Mouse (Mus musculus) adrenal gland (tissue): ENCODE measurements around the gene Rpp25.

Experiments used
- intact Hi-C: fragments of 180-260 bp; cut with DNase I; formaldehyde crosslinking; loops from one replicate; pipeline ENCODE4 v1.15.1; 2025

The Rpp25 gene

DNA sequence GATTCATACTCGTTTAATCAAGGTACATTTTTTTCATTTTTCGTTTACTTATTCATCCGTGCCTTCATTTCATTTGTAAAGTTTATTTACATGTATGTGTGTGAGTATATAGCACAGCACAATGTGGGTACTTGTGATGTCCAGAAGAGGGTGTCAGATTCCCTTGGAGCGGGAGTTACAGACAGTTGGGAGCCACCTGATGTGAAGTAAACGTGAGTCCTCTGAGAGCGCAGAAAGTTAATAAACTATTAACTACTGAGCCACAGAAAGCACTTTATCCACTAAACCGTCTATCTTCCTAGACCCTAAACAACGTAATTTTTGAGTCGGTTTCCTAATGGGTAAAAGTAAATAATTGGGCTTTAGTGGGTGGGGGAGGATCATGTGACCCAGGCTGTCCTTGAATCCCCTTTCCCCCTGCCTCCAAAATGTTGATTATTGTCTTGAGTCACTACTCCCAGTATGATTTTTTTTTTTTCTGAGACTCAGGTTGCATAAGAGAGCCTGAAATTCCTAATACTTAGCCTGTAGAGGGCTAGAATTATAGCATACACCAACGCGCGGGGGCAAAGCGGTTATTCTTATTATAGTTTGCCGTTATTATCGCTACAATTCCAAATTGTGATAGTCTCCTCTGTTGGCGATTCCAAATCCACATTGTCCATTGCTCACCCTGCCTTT, 16.7 kb downstream of the Rpp25 start:
- intact Hi-C loops = loop anchor here (5.0 kb wide), 1 partner anchor 137 kb away; no protein-coding TSS in a partner anchor

DNA sequence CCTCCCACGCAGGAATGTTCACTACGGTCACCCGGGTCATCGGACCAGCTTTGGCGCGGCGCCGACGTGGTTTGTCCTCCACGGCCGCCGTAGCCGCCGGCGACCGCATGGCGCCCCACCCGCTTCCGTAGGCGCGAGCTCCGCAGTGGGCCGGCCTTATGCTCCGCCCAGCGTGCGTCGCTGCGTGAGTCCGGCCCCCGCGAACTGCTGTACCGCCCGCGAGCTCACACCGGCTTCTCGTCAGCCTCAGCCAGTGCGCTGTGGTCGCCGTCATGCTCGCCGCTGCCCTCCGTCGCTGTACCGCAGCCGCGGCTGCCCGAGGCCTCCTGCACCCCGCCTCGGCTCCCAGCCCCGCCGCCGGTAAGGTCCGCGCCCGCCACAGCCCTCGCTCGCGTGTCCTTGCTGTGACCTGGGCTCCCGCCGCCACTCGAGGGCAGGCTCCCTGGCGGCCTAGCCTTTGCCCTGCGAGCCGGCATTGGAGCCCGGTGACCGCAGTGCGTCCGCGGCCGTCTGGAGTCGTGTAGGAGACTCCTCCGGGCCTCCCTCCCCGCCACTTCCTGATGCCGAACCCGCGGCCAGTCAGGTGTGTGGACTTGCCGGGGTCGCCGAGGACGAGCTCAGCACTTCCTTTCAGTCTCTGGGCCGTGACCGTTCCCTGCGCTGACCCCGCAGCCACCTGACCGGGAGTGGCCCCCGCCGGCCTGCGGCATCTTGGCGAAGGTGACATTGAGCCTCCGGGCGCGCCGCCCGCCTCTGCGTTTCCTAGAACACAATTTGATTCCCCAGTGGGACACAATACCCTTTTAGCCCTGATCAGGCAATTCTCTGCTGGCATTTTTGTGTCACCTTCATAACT, 17.5 kb downstream of the Rpp25 start, which contains the start of gene Cox5a:
Gene Cox5a, plus strand, starts transcription at position 219 of the 856 bp plus-strand sequence.
- intact Hi-C loops = loop anchor here (5.0 kb wide), 1 partner anchor 136 kb away; no protein-coding TSS in a partner anchor

DNA sequence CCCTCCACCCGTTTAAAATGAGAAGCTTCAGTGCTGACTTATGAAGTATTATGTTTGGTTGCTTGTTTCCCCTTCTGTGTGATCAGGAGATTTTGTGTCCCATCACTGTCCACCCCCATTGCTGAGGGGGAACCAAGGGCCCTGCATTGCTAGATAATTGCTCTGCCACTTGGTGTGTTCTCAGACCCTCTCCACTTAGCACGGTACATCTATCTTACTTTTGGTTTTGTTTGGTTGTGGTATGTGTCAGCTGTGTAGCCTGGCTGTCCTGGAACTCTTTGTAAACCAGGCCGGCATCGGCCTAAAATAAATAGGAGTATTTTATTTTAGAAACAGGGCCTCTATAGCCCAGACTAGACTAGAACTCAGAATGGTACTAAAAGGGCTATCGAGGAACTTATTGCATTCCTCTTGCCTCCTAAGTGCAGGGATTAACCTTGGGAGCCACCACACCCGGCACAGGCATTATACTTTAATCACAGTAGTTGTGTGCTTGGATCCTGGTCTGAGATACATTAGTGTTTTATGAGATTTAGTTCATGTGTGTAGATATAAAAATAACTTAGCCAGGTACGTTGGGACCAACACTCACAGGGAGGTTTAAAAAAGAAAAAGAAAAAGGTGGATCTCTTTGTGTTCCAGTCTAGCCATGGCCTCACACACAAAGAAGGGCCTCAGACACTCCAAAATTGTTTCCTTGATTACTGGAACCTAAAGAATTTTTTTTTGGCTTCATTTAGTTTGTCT, 18.5 kb downstream of the Rpp25 start:
- intact Hi-C loops = loop anchor here (5.0 kb wide), 1 partner anchor 135 kb away; no protein-coding TSS in a partner anchor

DNA sequence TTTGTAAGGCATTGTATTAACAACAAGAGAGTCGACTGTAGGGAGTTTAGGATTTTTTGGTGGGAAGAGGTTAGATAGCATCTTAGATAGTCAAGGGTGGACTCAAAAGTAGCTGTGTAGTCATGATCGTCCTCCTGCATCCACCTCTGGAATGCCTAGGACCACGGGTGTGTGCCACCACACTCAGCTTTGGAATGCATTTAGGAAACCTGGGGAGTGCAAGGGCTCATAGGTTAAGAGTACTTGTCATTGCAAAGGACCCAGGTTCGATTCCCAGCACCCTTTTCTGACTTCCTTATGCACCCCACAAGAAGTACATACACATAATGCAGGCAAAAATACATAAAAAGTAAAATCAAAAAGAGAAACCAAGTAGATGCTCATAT, 19.0 kb downstream of the Rpp25 start:
- intact Hi-C loops = loop anchor here (5.0 kb wide), 1 partner anchor 134 kb away; no protein-coding TSS in a partner anchor

DNA sequence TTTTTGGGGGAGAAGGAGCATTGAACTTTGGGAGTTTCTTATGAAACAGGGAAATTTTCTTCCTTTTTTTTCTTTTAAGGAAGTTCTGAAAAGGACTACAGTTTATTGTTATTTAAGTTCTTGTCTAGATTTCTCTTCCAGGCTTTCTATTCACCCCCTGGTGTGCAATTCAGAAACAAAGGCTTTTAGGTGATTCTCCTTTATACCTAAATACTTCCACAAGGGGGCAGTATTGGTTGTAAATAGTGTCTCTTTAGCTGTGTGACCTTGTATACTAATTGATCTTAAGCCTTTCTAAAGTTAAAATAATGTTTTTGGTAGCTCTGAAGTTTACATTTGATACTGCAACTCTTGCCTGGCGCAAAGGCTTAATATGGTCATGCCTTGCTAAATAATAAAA, 19.9 kb downstream of the Rpp25 start:
- intact Hi-C loops = loop anchor here (5.0 kb wide), 1 partner anchor 134 kb away; no protein-coding TSS in a partner anchor

DNA sequence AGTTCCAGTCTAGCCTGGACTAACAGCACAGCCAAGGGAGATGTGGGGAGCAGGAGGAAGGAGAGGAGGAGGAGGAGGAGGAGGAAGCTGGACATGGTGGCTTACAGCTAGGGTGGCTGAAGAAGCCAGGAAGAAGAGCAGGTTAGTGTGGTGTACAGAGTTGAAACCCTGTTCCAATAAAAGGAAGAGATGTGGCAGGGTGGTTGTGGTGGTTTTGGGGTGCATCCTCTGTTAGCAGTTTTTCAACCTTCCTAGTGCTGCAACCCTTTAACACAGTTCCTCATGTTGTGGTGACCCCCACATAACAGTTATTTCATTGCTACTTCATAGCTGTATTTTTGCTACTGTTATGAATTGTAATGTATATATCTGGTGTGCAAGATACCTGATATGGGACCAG, 20.6 kb downstream of the Rpp25 start:
- intact Hi-C loops = loop anchor here (5.0 kb wide), 1 partner anchor 133 kb away; no protein-coding TSS in a partner anchor

DNA sequence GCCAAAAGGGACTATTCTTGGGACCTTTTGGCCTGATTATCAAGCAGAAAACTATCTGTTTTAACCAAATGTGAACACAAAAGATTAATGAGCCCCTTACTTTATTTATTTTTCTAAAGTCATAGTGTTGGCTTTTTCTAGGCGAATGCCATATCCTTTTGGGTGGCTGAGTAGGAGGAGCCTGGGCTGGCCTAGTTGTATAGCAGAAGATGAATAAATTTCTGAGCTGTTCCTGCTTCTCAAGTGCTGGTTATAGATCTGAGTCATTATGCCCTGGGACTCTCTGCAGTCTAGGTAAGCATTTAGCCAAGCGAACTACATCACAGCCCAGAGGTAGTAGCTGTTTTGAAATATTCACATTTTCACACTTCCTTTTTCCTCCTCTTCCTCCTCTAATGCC, 21.7 kb downstream of the Rpp25 start:
- intact Hi-C loops = no loop called here

DNA sequence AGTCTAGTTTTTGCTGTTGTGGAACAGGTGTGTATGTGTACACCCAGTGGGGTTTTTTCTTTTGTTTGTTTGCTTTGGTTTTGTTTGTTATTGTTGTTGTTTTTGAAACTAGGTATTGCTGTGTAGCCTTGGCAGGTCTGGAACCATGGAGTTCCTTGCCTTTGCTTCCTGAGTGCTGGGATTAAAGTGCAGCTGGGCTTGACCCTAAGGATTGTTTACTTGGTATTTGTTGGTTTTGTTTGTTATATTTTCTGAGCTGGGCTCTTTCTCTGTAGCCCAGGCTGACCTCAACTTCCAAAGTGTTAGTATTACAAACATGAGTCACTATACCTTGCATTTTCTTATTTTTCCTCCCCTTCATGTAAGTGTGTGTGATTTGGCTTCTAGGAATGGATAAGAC, 22.6 kb downstream of the Rpp25 start:
- intact Hi-C loops = no loop called here

DNA sequence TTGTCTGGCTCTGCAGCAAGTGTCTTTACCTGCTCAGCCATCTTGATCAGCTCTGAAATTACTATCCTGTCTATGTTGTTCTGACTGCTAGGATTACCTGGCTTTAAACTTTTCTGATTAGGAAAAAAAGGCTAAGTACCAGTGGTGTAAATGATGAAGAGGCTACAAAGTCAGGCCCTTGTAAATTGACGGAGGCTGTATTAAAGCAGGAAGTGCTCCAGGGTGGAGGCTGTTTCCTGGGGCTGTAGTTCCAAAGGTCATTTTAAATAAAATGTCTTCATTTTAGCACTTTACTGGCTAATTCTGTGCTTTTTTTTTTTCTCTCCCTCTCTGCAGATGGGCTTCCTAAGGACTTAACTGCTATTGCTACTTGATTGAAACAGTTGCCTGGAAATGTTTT, 28.1 kb downstream of the Rpp25 start:
- intact Hi-C loops = no loop called here

DNA sequence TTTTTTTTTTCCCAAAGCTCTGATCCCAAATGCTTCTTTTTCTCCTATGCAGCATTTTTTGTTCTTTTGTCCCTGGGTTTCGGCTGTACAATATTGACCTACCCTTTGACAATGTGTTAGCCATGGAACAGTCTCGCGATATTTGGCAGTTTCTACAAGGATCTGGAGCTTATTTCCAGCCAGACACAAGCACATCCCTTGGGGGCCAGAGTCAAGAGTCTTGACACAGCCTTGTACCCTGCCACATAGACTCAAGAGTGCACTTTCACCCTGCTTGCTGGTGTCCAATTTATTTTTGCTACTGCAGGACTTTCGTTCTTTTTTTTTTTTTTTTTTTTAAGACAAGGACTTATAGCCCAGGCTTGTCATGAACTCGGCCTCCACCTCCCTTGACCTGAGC, 32.5 kb downstream of the Rpp25 start:
- intact Hi-C loops = loop anchor here (5.0 kb wide), 1 partner anchor 116 kb away; the partner anchor contains the start of gene Csk

DNA sequence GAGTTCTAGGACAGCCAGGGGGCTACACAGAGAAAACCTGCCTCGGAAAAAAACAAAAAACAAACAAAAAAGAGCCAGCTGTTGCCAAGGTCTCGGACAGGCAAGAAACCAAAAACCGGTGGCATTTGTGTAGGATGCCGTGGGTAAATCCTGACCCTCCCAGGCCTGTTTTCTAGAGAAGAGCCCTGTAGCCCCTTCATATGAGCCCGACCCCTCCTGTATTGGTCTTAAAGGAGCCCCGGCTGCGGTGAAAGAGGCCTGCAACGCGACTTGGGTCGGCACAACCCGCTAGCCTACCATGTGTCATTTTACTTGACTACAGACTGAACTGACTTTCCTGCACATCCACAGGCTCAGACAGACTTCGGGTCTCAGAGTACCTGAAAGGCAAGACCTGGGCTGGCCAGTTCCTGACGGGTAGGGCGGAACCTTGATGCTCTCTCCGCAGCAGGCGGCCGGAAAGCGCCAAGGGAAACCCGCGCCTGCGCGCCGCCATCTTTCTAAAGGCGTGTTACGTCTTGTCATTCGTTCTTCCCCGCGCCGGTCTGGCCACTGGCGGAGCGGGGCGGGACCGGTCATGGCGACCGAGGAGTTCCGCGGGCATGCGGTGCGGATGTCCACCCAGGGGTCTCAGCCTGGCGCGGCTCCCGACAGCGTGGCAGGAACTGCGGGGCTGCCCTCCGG, 33.4 kb downstream of the Rpp25 start, which contains the start of gene Fam219b:
Gene Fam219b, plus strand, starts transcription at position 485 of the 684 bp plus-strand sequence.
- intact Hi-C loops = loop anchor here (5.0 kb wide), 1 partner anchor 115 kb away; the partner anchor contains the start of gene Csk

DNA sequence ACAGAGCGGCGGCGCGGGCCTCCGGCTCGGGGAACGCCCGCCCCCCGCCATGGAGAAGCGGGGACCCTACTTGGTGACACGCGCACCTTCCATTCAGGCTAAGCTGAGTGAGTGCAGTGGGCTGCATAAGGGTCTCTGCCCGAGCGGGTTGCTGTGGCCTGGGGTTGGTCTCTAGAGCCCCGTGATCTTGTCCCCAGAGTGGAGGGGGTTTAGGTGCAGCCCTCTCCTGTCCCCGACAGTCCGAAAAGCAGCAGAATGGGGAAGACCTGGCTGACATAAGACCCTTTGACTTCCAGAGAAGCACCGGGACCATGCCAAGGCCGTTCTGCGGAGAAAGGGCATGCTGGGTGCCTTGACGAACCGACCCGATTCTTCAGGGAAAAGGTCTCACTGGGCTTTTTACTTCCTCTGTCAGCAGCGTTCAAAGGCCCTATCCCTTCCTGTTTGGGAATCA, 33.9 kb downstream of the Rpp25 start:
- intact Hi-C loops = loop anchor here (5.0 kb wide), 1 partner anchor 115 kb away; the partner anchor contains the start of gene Csk

DNA sequence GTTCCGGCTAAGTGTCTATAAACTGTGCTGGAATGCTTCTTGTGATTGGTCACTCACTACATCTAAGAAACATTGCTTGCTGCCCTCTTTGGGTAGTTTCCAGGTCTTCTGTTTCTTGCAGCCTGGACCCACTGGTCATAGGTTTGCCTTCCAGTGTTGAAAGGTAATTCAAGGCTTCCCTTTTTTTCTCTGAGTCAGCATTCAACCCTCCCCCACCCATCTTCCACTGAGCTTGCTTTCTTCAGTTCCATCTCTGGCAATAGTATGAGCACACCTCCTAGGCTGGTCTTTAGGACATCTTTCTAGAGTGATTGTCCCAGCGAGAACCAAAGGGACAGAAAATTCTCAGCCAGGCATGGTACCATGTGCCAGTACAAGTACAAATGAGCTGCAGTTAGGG, 35.7 kb downstream of the Rpp25 start:
- intact Hi-C loops = loop anchor here (5.0 kb wide), 1 partner anchor 113 kb away; the partner anchor contains the start of gene Csk

DNA sequence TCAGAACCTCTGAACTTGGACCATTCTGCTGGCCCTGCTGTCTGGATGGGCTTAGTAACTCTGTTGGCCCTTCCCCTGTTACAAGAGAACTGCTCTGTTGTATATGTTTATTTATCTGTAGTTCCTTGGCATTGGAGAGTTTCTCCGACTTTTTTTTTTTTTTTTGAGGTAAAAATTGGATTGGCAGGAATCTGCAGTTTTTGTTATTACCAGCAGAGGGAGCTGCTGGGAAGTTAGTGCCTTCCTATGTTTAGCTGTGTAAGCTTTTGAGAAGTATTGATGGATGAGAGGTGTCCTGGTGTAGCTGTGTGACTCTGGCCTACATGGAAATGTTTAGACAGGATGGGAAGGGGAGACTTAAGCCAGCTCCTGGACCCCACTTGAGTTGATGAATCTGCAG, 37.5 kb downstream of the Rpp25 start:
- intact Hi-C loops = loop anchor here (5.0 kb wide), 1 partner anchor 46 kb away; the partner anchor contains the start of gene Ulk3

DNA sequence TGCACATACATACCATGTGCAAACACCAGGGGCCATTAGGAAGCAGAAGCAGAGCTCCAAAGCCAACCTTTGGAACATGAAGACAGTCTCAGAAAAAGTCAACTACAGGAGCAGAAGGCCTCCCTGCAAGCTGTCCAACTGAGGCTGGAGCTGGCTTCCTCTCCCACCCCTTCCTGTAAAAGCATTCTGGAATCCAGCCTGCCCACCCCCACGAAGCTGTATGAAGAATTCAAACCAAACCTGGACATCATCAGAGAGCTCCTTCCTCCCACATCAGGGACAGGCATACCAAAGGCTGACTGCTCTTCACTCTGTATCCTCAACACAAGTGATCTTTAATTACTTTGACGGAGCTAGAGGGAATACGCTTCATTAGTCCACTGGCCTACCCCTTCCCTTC, 40.1 kb downstream of the Rpp25 start:
- intact Hi-C loops = loop anchor here (5.0 kb wide), 1 partner anchor 43 kb away; the partner anchor contains the start of gene Ulk3

DNA sequence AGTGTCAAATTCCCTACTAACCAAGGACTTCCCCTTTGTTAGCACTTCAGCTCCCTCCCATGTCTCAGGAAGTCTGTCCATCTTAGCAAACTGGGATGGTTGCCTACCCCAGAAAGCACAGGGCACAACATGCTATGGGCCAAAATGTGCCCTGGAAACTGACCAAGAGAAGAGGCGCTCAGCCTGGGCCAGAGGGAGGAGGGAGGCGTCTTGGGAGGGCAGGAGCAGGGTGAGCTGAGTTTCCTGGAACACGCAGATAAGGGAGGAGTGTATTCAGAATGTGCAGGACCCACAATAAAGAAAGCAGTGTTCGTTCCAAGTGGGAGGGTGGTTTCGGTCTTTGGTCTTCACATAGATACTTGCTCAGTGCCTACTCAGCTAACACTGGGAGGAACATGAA, 43.5 kb downstream of the Rpp25 start:
- intact Hi-C loops = no loop called here

DNA sequence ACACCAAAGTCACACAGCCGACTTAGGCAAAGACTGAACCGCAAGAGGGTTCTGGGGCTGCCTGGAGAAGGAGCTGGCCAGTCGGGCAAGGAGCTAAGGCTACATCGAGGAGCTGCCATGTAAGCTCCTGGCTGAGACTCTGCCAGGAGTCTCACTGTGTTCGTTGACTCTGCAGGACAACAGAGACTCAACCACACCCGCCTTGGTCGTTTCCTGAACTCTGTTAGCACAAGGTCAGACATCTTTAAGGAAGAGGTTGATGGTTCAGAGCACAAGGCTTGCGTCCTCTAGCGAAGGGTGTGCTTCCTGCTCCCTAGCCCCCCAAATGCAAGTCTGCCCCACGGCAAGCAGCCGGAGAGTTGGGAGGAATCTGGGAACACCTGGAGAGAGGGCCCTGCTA, 44.0 kb downstream of the Rpp25 start:
- intact Hi-C loops = no loop called here

DNA sequence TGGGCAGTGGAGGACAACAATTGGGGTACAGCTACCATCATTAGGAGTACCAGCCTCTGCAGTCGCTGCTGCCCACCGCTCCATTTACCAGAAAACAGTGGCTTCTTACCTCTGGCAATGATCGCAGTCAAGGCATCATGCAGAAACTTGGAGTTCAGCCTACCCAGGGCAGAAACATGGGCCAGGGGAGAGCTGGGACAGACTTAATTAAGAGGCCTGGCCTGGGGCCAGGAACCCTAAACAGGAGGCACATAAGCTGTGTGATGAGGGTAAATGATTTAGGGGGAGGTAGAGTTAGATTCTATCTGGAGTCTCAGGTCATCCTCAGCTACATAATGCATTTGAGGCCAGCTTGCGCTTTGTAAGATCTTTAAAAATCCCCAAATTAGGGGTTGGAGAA, 45.4 kb downstream of the Rpp25 start:
- intact Hi-C loops = no loop called here

DNA sequence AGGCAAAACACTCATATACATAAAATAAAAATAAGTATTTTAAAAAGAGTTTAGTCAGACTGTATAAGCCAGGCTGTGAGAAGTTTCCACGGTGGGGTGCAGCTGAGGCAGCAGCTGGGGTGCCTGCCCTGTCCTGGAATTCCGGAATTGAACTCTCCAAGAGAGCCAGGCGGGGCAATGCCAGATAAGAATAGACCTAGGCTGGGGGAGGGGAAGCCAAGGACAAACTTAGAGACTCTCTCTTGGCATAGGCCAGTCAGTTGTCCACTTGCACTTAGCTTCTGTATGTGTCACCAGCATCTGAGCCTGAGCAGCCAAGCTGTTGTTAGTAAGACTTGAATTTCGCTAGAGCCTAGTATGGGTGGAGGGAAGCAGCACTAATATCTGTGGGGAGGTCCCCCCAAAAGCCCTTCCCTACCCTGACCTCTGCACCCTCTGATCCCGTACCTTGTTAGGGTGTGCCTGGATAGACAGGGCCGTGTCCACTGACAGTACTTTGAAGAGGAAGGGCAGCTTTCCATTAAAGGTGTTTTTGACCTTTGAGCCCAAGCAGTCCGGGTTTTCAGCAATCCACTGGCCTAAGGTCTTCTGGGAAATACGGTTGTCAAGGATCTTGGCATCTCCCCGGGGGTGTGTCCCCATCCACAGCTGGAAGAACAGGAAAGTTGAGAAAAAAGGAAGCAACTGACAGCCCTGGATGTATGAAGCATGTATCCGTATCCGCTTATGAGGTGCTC, 46.5 kb downstream of the Rpp25 start:
- intact Hi-C loops = loop anchor here (5.0 kb wide), 1 partner anchor 42 kb away; no protein-coding TSS in a partner anchor
